Mouse (Mus musculus): ENCODE measurements at regions not wholly inside any gene's neighbourhood (a gene's known extent, or its start where the extent isn't known, plus 50 kb on each side); places are given as distances from the start of the nearest gene placed in this dataset.

DNA sequence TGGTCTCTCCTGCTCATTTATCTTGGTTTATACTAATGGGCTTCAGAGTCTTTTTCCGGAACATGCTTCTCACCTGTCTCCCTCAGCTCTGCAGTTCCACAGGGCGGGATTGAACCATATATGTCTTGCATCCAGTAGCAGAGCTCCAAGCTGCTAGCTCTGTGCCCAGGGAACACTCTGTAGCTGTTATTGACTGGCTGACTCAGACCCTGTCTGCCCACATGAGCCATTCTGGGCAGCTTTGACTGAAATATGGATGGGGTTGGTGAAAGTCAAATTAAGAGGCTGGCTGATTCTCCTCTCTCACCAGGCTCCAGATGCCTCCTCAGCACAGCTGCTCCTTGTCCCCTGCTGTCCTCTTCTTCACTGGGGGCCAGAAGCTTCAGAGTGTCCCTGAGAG is 81.4 kb upstream of the Irf2bp2 start:
- no peak for TF ChIP-seq POLR2A (IDR thresholded peaks at IDR 0.05; ENCODE audit: insufficient read depth, low read depth, low read length)
- TF ChIP-seq CTCF (IDR thresholded peaks at IDR 0.05; ENCODE audit: insufficient read depth, low read depth, low read length), result no peak

Measured in olfactory bulb, adult 2 months (tissue).